In genomic region chr7:45521728-45522184, GRCm38 (mm10) we compare ENCODE assay signal across 8 mouse cellular contexts. TPM values are rescaled to one million over a fixed set of nuclear protein-coding genes. Genes with fewer than 3 reads are reported as not detected.
DNase-seq lines count a peak whose midpoint lies in the region; ATAC-seq and TF ChIP-seq lines count a peak whose summit lies in the region.

No protein-coding gene starts in this region.

- no peak for TF ChIP-seq CTCF in brain, embryonic 14.5 days (IDR thresholded peaks at IDR 0.05; ENCODE audit: borderline replicate concordance, extremely low read depth, insufficient read depth, insufficient read length)
- peak; percentile 12; the same call in 1 of the 2 replicates for TF ChIP-seq CTCF in heart, postnatal 0 days (IDR thresholded peaks at IDR 0.05; ENCODE audit: low read depth)

- DNase-seq in CD4-positive helper T cell, adult 2 months (ENCODE audit: low read depth, low spot score) = peak; percentile 96
- DNase-seq in brain, embryonic 14.5 days (ENCODE audit: low read depth) = peak; percentile 97
- DNase-seq in heart, postnatal 0 days (ENCODE audit: low spot score) = peak; percentile 87
- peak; percentile 95 for DNase-seq in kidney, postnatal 36 days
- DNase-seq in neural tube, embryonic 11.5 days (ENCODE audit: low spot score) = peak; percentile 88

- peak overlapping the region; percentile 83 for H3K27ac ChIP-seq in forebrain, embryonic 12.5 days
- H3K27ac ChIP-seq in heart, postnatal 0 days (ENCODE audit: low read depth) = peak overlapping the region; percentile 69
- peak overlapping the region; percentile 100 for H3K27ac ChIP-seq in liver, embryonic 15.5 days (replicated peaks)
- H3K27ac ChIP-seq in neural tube, embryonic 11.5 days (ENCODE audit: low read depth, low read length) = peak overlapping the region; percentile 30; the same call in 1 of the 2 replicates
- H3K27ac ChIP-seq in stomach, embryonic 16.5 days (ENCODE audit: low read length) = peak overlapping the region; percentile 94

- TF ChIP-seq POLR2A in brain, embryonic 14.5 days (IDR thresholded peaks at IDR 0.05; ENCODE audit: borderline replicate concordance, extremely low read depth, insufficient read depth, insufficient read length, poor library complexity, severe bottlenecking) = no peak

- peaks cover 19% of the 10 kb centered on the region for H3K4me1 ChIP-seq in forebrain, embryonic 12.5 days
- H3K4me1 ChIP-seq in heart, postnatal 0 days (ENCODE audit: control insufficient read depth, insufficient read depth) = peaks cover 26% of the 10 kb centered on the region
- peaks cover 59% of the 10 kb centered on the region for H3K4me1 ChIP-seq in liver, embryonic 15.5 days (replicated peaks)
- peaks cover 7% of the 10 kb centered on the region for H3K4me1 ChIP-seq in neural tube, embryonic 11.5 days (ENCODE audit: control insufficient read depth, insufficient read depth, low read length)
- peaks cover 36% of the 10 kb centered on the region for H3K4me1 ChIP-seq in stomach, embryonic 16.5 days (ENCODE audit: control insufficient read depth, insufficient read depth, low read length)

- H3K9me3 ChIP-seq in forebrain, embryonic 12.5 days = no peaks in the 10 kb centered on the region
- H3K9me3 ChIP-seq in heart, postnatal 0 days (replicated peaks; ENCODE audit: control insufficient read depth, low read length) = no peaks in the 10 kb centered on the region
- H3K9me3 ChIP-seq in liver, embryonic 15.5 days (replicated peaks) = no peaks in the 10 kb centered on the region
- H3K9me3 ChIP-seq in neural tube, embryonic 11.5 days (ENCODE audit: control insufficient read depth, low read length) = no peaks in the 10 kb centered on the region
- no peaks in the 10 kb centered on the region for H3K9me3 ChIP-seq in stomach, embryonic 16.5 days (replicated peaks; ENCODE audit: control insufficient read depth, low read length)

- H3K27me3 ChIP-seq in forebrain, embryonic 12.5 days = no peaks in the 10 kb centered on the region
- no peaks in the 10 kb centered on the region for H3K27me3 ChIP-seq in heart, postnatal 0 days (ENCODE audit: control insufficient read depth, insufficient read depth, low read length)
- H3K27me3 ChIP-seq in liver, embryonic 15.5 days = no peaks in the 10 kb centered on the region
- H3K27me3 ChIP-seq in neural tube, embryonic 11.5 days (ENCODE audit: control insufficient read depth, insufficient read depth, low read length) = no peaks in the 10 kb centered on the region
- H3K27me3 ChIP-seq in stomach, embryonic 16.5 days (ENCODE audit: control insufficient read depth, insufficient read depth, low read length) = no peaks in the 10 kb centered on the region

- TF ChIP-seq EP300 in heart, postnatal 0 days (IDR thresholded peaks at IDR 0.05; ENCODE audit: low read depth) = no peak

- under 1% methylated on average over 28 of the region's 28 CpGs for WGBS in forebrain, embryonic 12.5 days
- under 1% methylated on average over 28 of the region's 28 CpGs for WGBS in heart, postnatal 0 days
- under 1% methylated on average over 28 of the region's 28 CpGs for WGBS in liver, embryonic 15.5 days (ENCODE audit: insufficient replicate concordance)
- under 1% methylated on average over 28 of the region's 28 CpGs for WGBS in neural tube, embryonic 11.5 days
- WGBS in stomach, embryonic 16.5 days = under 1% methylated on average over 28 of the region's 28 CpGs

- H3K4me2 ChIP-seq in forebrain, embryonic 12.5 days = peak overlapping the region; percentile 54
- peak overlapping the region; percentile 60 for H3K4me2 ChIP-seq in heart, postnatal 0 days (ENCODE audit: low read depth, low read length)
- H3K4me2 ChIP-seq in liver, embryonic 15.5 days = peak overlapping the region; percentile 77
- H3K4me2 ChIP-seq in neural tube, embryonic 11.5 days (ENCODE audit: low read depth) = peak overlapping the region; percentile 43
- H3K4me2 ChIP-seq in stomach, embryonic 16.5 days (ENCODE audit: low read depth, low read length) = peak overlapping the region; percentile 59

- peak; percentile 80 for ATAC-seq in forebrain, embryonic 12.5 days (ENCODE audit: low FRiP score)
- peak; percentile 27; the same call in 1 of the 2 replicates for ATAC-seq in heart, postnatal 0 days (ENCODE audit: insufficient read depth, low read depth)
- ATAC-seq in liver, embryonic 15.5 days (ENCODE audit: insufficient read depth) = no peak
- ATAC-seq in neural tube, embryonic 11.5 days (ENCODE audit: insufficient read depth, low FRiP score, low TSS enrichment) = peak; percentile 62
- peak; percentile 57; the same call in 1 of the 2 replicates for ATAC-seq in stomach, embryonic 16.5 days (ENCODE audit: insufficient read depth, low FRiP score)

- H3K9ac ChIP-seq in forebrain, embryonic 12.5 days = peak overlapping the region; percentile 57
- H3K9ac ChIP-seq in heart, postnatal 0 days (replicated peaks; ENCODE audit: low read depth, low read length) = peak overlapping the region; percentile 38
- peak overlapping the region; percentile 99 for H3K9ac ChIP-seq in liver, embryonic 15.5 days
- peak overlapping the region; percentile 58 for H3K9ac ChIP-seq in neural tube, embryonic 11.5 days (ENCODE audit: low read length)
- peak overlapping the region; percentile 80 for H3K9ac ChIP-seq in stomach, embryonic 16.5 days (ENCODE audit: low read length)

- 0 out of 2 replicates have a peak, but pooled peaks cover 4% of the 10 kb centered on the region for H3K36me3 ChIP-seq in forebrain, embryonic 12.5 days (replicated peaks)
- peaks cover 12% of the 10 kb centered on the region; the same call in 1 of the 2 replicates for H3K36me3 ChIP-seq in heart, postnatal 0 days (replicated peaks; ENCODE audit: control insufficient read depth, insufficient read depth, low read length)
- peaks cover 45% of the 10 kb centered on the region for H3K36me3 ChIP-seq in liver, embryonic 15.5 days (replicated peaks)
- H3K36me3 ChIP-seq in neural tube, embryonic 11.5 days (ENCODE audit: control insufficient read depth, insufficient read depth, low read length) = peaks cover 2% of the 10 kb centered on the region
- 0 out of 2 replicates have a peak, but pooled peaks cover 11% of the 10 kb centered on the region for H3K36me3 ChIP-seq in stomach, embryonic 16.5 days (ENCODE audit: control insufficient read depth, insufficient read depth, low read length)

- peak overlapping the region; percentile 55 for H3K4me3 ChIP-seq in forebrain, embryonic 12.5 days (replicated peaks)
- H3K4me3 ChIP-seq in heart, postnatal 0 days (ENCODE audit: low read depth, low read length) = peak overlapping the region; percentile 50
- peak overlapping the region; percentile 88 for H3K4me3 ChIP-seq in liver, embryonic 15.5 days (replicated peaks)
- peak overlapping the region; percentile 40 for H3K4me3 ChIP-seq in neural tube, embryonic 11.5 days (ENCODE audit: low read depth, low read length)
- H3K4me3 ChIP-seq in stomach, embryonic 16.5 days (replicated peaks; ENCODE audit: low read length) = peak overlapping the region; percentile 67

RNA-seq across cellular contexts. Expression of gene Ppp1r15a, which starts 4.3 kb away (rescaled TPM):
- polyA plus RNA-seq in brain, embryonic 14.5 days (2012; rRNA removed) = 13.5 and 14.5 TPM in 2 replicates
- 14.6 and 16.6 TPM in 2 replicates for polyA plus RNA-seq in forebrain, embryonic 12.5 days (2016; fragmentation: Nextera tagmentation; extraction: Ambion mirVana)
- 10.6 and 28.8 TPM in 2 replicates for total RNA-seq in heart, postnatal 0 days (2014; rRNA removed; ENCODE audit: low replicate concordance)
- 19.2 and 22.8 TPM in 2 replicates for polyA plus RNA-seq in heart, postnatal 0 days (2015; fragmentation: Nextera tagmentation; extraction: Ambion mirVana)
- polyA plus RNA-seq in liver, embryonic 15.5 days (2015; fragmentation: Nextera tagmentation; extraction: Ambion mirVana) = 280 and 325 TPM in 2 replicates
- 16.0 and 17.7 TPM in 2 replicates for polyA plus RNA-seq in neural tube, embryonic 11.5 days (2014; fragmentation: Nextera tagmentation; extraction: Ambion mirVana)
- 25.5 and 31.2 TPM in 2 replicates for polyA plus RNA-seq in stomach, embryonic 16.5 days (2015; fragmentation: Nextera tagmentation; extraction: Ambion mirVana)

RNA-seq across cellular contexts. Expression of gene Plekha4, which starts 4.4 kb away (rescaled TPM):
- 1.7 and 3.6 TPM in 2 replicates for polyA plus RNA-seq in brain, embryonic 14.5 days (2012; rRNA removed)
- 0.74 and 1.0 TPM in 2 replicates for polyA plus RNA-seq in forebrain, embryonic 12.5 days (2016; fragmentation: Nextera tagmentation; extraction: Ambion mirVana)
- total RNA-seq in heart, postnatal 0 days (2014; rRNA removed; ENCODE audit: low replicate concordance) = 1.3 and 3.4 TPM in 2 replicates
- polyA plus RNA-seq in heart, postnatal 0 days (2015; fragmentation: Nextera tagmentation; extraction: Ambion mirVana) = 0.78 and 1.2 TPM in 2 replicates
- polyA plus RNA-seq in liver, embryonic 15.5 days (2015; fragmentation: Nextera tagmentation; extraction: Ambion mirVana) = 0.66 and 0.75 TPM in 2 replicates
- 1.3 and 2.3 TPM in 2 replicates for polyA plus RNA-seq in neural tube, embryonic 11.5 days (2014; fragmentation: Nextera tagmentation; extraction: Ambion mirVana)
- 2.7 and 3.9 TPM in 2 replicates for polyA plus RNA-seq in stomach, embryonic 16.5 days (2015; fragmentation: Nextera tagmentation; extraction: Ambion mirVana)

RNA-seq across cellular contexts. Expression of gene Nucb1, which starts 11.6 kb away (rescaled TPM):
- polyA plus RNA-seq in brain, embryonic 14.5 days (2012; rRNA removed) = 92.0 and 111 TPM in 2 replicates
- 89.5 and 90.5 TPM in 2 replicates for polyA plus RNA-seq in forebrain, embryonic 12.5 days (2016; fragmentation: Nextera tagmentation; extraction: Ambion mirVana)
- 78.4 and 107 TPM in 2 replicates for total RNA-seq in heart, postnatal 0 days (2014; rRNA removed; ENCODE audit: low replicate concordance)
- 108 and 110 TPM in 2 replicates for polyA plus RNA-seq in heart, postnatal 0 days (2015; fragmentation: Nextera tagmentation; extraction: Ambion mirVana)
- 118 and 131 TPM in 2 replicates for polyA plus RNA-seq in liver, embryonic 15.5 days (2015; fragmentation: Nextera tagmentation; extraction: Ambion mirVana)
- 110 and 113 TPM in 2 replicates for polyA plus RNA-seq in neural tube, embryonic 11.5 days (2014; fragmentation: Nextera tagmentation; extraction: Ambion mirVana)
- 229 and 262 TPM in 2 replicates for polyA plus RNA-seq in stomach, embryonic 16.5 days (2015; fragmentation: Nextera tagmentation; extraction: Ambion mirVana)

RNA-seq across cellular contexts. Expression of gene Hsd17b14, which starts 32.9 kb away (rescaled TPM):
- polyA plus RNA-seq in brain, embryonic 14.5 days (2012; rRNA removed) = 0.25 and 0.44 TPM in 2 replicates
- polyA plus RNA-seq in forebrain, embryonic 12.5 days (2016; fragmentation: Nextera tagmentation; extraction: Ambion mirVana) = 0.42 and 0.52 TPM in 2 replicates
- not detected in 2 replicates for total RNA-seq in heart, postnatal 0 days (2014; rRNA removed; ENCODE audit: low replicate concordance)
- 0.11 and 0.34 TPM in 2 replicates for polyA plus RNA-seq in heart, postnatal 0 days (2015; fragmentation: Nextera tagmentation; extraction: Ambion mirVana)
- 1.9 and 2.2 TPM in 2 replicates for polyA plus RNA-seq in liver, embryonic 15.5 days (2015; fragmentation: Nextera tagmentation; extraction: Ambion mirVana)
- 0.78 and 1.1 TPM in 2 replicates for polyA plus RNA-seq in neural tube, embryonic 11.5 days (2014; fragmentation: Nextera tagmentation; extraction: Ambion mirVana)
- 2.9 and 4.8 TPM in 2 replicates for polyA plus RNA-seq in stomach, embryonic 16.5 days (2015; fragmentation: Nextera tagmentation; extraction: Ambion mirVana)

RNA-seq across cellular contexts. Expression of gene Dhdh, which starts 33.2 kb away (rescaled TPM):
- 2.0 and 2.8 TPM in 2 replicates for polyA plus RNA-seq in brain, embryonic 14.5 days (2012; rRNA removed)
- polyA plus RNA-seq in forebrain, embryonic 12.5 days (2016; fragmentation: Nextera tagmentation; extraction: Ambion mirVana) = 3.0 and 3.6 TPM in 2 replicates
- total RNA-seq in heart, postnatal 0 days (2014; rRNA removed; ENCODE audit: low replicate concordance) = 3.4 and 5.6 TPM in 2 replicates
- 5.1 and 5.3 TPM in 2 replicates for polyA plus RNA-seq in heart, postnatal 0 days (2015; fragmentation: Nextera tagmentation; extraction: Ambion mirVana)
- 2.4 and 2.5 TPM in 2 replicates for polyA plus RNA-seq in liver, embryonic 15.5 days (2015; fragmentation: Nextera tagmentation; extraction: Ambion mirVana)
- polyA plus RNA-seq in neural tube, embryonic 11.5 days (2014; fragmentation: Nextera tagmentation; extraction: Ambion mirVana) = 2.8 and 2.9 TPM in 2 replicates
- 2.0 and 2.2 TPM in 2 replicates for polyA plus RNA-seq in stomach, embryonic 16.5 days (2015; fragmentation: Nextera tagmentation; extraction: Ambion mirVana)

Comparison
In these comparisons a context has a peak if more than half of its experiments do, and no peak if none do; other contexts are left out.
1. H3K27ac ChIP-seq: peak in every context shown above with its lines; median percentile 100 in liver, embryonic 15.5 days; 94 in stomach, embryonic 16.5 days; 83 in forebrain, embryonic 12.5 days; 69 in heart, postnatal 0 days; 30 in neural tube, embryonic 11.5 days.
2. H3K9ac ChIP-seq: peak in every context shown above with its lines; median percentile 99 in liver, embryonic 15.5 days; 80 in stomach, embryonic 16.5 days; 58 in neural tube, embryonic 11.5 days; 57 in forebrain, embryonic 12.5 days; 38 in heart, postnatal 0 days.